Mouse (Mus musculus): ENCODE measurements around the gene Nudt1.
A peak's percentile ranks its signal among the peaks of the same experiment; 100 is the strongest.

The Nudt1 gene

GRCm38 (mm10) chr5:140332519-140332918 lies 11.1 kb downstream of the Nudt1 start:
- Histone ChIP-seq H3K9me3 (ENCODE audit: low read length) (no peaks in the 10 kb centered on the region), H3K27me3 (ENCODE audit: insufficient read depth, low read length) (no peaks in the 10 kb centered on the region), H3K36me3 (ENCODE audit: insufficient read depth, low read length) (peaks cover 71% of the 10 kb centered on the region), H3K4me1 (replicated peaks; ENCODE audit: low read depth, low read length) (peaks cover 43% of the 10 kb centered on the region), H3K4me3 (replicated peaks; ENCODE audit: low read length) (peak overlapping the region; percentile 88)
- no peak for TF ChIP-seq CTCF (conservative IDR thresholded peaks at IDR 0.05; ENCODE audit: low read length)
- no peak for TF ChIP-seq POU5F1 (IDR thresholded peaks at IDR 0.05; ENCODE audit: borderline replicate concordance, low read length)
- TF ChIP-seq NANOG (IDR thresholded peaks at IDR 0.05; ENCODE audit: borderline replicate concordance, low read length) = no peak

DNA sequence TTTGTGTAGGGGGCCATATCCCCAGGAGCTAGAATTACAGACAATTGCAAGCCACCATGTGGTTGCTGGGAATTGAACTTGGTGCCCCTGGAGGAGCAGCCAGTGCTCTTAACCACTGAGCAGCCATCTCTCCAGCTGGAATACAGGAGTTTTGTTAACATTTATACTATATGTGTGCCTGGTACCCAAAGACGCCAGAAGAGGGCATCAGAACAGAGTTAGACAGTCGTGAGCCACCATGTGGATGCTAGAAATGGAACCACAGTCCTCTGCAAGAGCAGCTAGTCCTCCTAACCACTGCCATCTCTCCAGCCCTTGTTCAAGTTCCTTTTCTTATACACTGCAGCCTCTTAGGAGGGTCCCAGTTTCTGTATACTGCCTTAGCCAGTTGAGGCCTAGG lies 12.2 kb downstream of the Nudt1 start:
- H3K27me3 ChIP-seq (ENCODE audit: insufficient read depth, low read length) = no peaks in the 10 kb centered on the region
- TF ChIP-seq NANOG (IDR thresholded peaks at IDR 0.05; ENCODE audit: borderline replicate concordance, low read length) = no peak
- peak; percentile 24; the same call in 1 of the 2 replicates for TF ChIP-seq CTCF (conservative IDR thresholded peaks at IDR 0.05; ENCODE audit: low read length)
- no peak for TF ChIP-seq POU5F1 (IDR thresholded peaks at IDR 0.05; ENCODE audit: borderline replicate concordance, low read length)
- peaks cover 71% of the 10 kb centered on the region for H3K36me3 ChIP-seq (ENCODE audit: insufficient read depth, low read length)
- H3K4me1 ChIP-seq (replicated peaks; ENCODE audit: low read depth, low read length) = peaks cover 33% of the 10 kb centered on the region
- H3K4me3 ChIP-seq (replicated peaks; ENCODE audit: low read length) = no peak overlapping the region
- peaks cover 2% of the 10 kb centered on the region; the same call in 1 of the 2 replicates for H3K9me3 ChIP-seq (ENCODE audit: low read length)

DNA sequence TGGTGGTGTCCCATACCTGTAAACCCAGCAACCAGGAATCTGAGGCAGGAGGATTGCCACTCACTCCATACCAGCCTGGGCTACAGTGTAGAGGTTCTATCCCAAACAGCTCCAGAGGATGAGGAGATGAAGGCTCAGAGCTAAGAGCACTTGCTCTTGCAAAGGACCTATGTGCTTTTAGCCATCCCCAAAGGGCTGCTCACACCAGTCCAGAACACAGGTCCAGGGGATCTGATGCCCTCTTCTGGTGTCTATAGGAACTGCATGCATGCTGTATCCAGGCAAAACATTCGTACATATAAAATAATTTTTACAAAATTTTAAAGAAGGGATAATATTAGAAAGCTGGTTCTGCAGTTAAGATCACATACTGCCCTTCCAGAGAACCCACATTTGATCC lies 15.2 kb downstream of the Nudt1 start:
- Histone ChIP-seq H3K9me3 (ENCODE audit: low read length) (peaks cover 4% of the 10 kb centered on the region; the same call in 1 of the 2 replicates), H3K36me3 (ENCODE audit: insufficient read depth, low read length) (peaks cover 77% of the 10 kb centered on the region), H3K27me3 (ENCODE audit: insufficient read depth, low read length) (no peaks in the 10 kb centered on the region), H3K4me3 (replicated peaks; ENCODE audit: low read length) (no peak overlapping the region), H3K4me1 (replicated peaks; ENCODE audit: low read depth, low read length) (peaks cover 26% of the 10 kb centered on the region)
- TF ChIP-seq NANOG (IDR thresholded peaks at IDR 0.05; ENCODE audit: borderline replicate concordance, low read length) (no peak), CTCF (conservative IDR thresholded peaks at IDR 0.05; ENCODE audit: low read length) (peak; percentile 97), POU5F1 (IDR thresholded peaks at IDR 0.05; ENCODE audit: borderline replicate concordance, low read length) (no peak)

DNA sequence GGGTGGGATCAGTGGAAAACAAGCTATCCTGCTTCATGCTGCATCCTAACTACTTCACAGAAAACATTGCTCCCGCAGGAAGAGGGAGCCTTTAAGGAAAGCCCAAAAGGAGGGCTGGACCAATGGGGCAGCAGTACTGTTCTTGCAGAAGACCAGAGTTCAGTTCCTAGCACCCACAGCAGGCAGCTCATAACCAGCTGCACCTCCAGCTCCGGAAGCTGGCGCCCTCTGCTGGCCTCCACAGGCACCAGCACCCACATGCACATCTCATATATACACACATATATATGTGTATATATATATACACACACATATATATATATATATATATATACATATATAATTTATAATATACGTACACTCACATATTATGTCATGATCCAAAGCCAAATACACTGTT lies 17.3 kb downstream of the Nudt1 start:
- peaks cover 22% of the 10 kb centered on the region for H3K4me1 ChIP-seq (replicated peaks; ENCODE audit: low read depth, low read length)
- TF ChIP-seq CTCF (conservative IDR thresholded peaks at IDR 0.05; ENCODE audit: low read length) = peak; percentile 43
- TF ChIP-seq POU5F1 (IDR thresholded peaks at IDR 0.05; ENCODE audit: borderline replicate concordance, low read length) = no peak
- no peak overlapping the region for H3K4me3 ChIP-seq (replicated peaks; ENCODE audit: low read length)
- H3K27me3 ChIP-seq (ENCODE audit: insufficient read depth, low read length) = no peaks in the 10 kb centered on the region
- H3K36me3 ChIP-seq (ENCODE audit: insufficient read depth, low read length) = peaks cover 93% of the 10 kb centered on the region
- H3K9me3 ChIP-seq (ENCODE audit: low read length) = peaks cover 4% of the 10 kb centered on the region; the same call in 1 of the 2 replicates

GRCm38 (mm10) chr5:140339836-140340235 lies 18.4 kb downstream of the Nudt1 start:
- peaks cover 4% of the 10 kb centered on the region; the same call in 1 of the 2 replicates for H3K9me3 ChIP-seq (ENCODE audit: low read length)
- H3K27me3 ChIP-seq (ENCODE audit: insufficient read depth, low read length) = no peaks in the 10 kb centered on the region
- H3K4me3 ChIP-seq (replicated peaks; ENCODE audit: low read length) = no peak overlapping the region
- H3K36me3 ChIP-seq (ENCODE audit: insufficient read depth, low read length) = peaks cover 93% of the 10 kb centered on the region
- no peak for TF ChIP-seq NANOG (IDR thresholded peaks at IDR 0.05; ENCODE audit: borderline replicate concordance, low read length)
- H3K4me1 ChIP-seq (replicated peaks; ENCODE audit: low read depth, low read length) = peaks cover 26% of the 10 kb centered on the region

GRCm38 (mm10) chr5:140342880-140343279 lies 21.4 kb downstream of the Nudt1 start:
- Histone ChIP-seq H3K4me1 (replicated peaks; ENCODE audit: low read depth, low read length) (peaks cover 28% of the 10 kb centered on the region), H3K9me3 (ENCODE audit: low read length) (peaks cover 4% of the 10 kb centered on the region; the same call in 1 of the 2 replicates)
- TF ChIP-seq NANOG (IDR thresholded peaks at IDR 0.05; ENCODE audit: borderline replicate concordance, low read length) (no peak), POU5F1 (IDR thresholded peaks at IDR 0.05; ENCODE audit: borderline replicate concordance, low read length) (no peak), CTCF (conservative IDR thresholded peaks at IDR 0.05; ENCODE audit: low read length) (no peak)

GRCm38 (mm10) chr5:140345244-140345643 lies 23.8 kb downstream of the Nudt1 start:
- Histone ChIP-seq H3K9me3 (ENCODE audit: low read length) (no peaks in the 10 kb centered on the region), H3K36me3 (ENCODE audit: insufficient read depth, low read length) (peaks cover 92% of the 10 kb centered on the region), H3K4me1 (replicated peaks; ENCODE audit: low read depth, low read length) (peaks cover 28% of the 10 kb centered on the region), H3K4me3 (replicated peaks; ENCODE audit: low read length) (no peak overlapping the region), H3K27me3 (ENCODE audit: insufficient read depth, low read length) (no peaks in the 10 kb centered on the region)
- no peak for TF ChIP-seq NANOG (IDR thresholded peaks at IDR 0.05; ENCODE audit: borderline replicate concordance, low read length)
- no peak for TF ChIP-seq POU5F1 (IDR thresholded peaks at IDR 0.05; ENCODE audit: borderline replicate concordance, low read length)
- no peak for TF ChIP-seq CTCF (conservative IDR thresholded peaks at IDR 0.05; ENCODE audit: low read length)

More at GRCm38 (mm10) chr5:140342880-140343279, 21.4 kb downstream of the Nudt1 start:
- peaks cover 94% of the 10 kb centered on the region for H3K36me3 ChIP-seq (ENCODE audit: insufficient read depth, low read length)
- no peaks in the 10 kb centered on the region for H3K27me3 ChIP-seq (ENCODE audit: insufficient read depth, low read length)
- H3K4me3 ChIP-seq (replicated peaks; ENCODE audit: low read length) = no peak overlapping the region

DNA sequence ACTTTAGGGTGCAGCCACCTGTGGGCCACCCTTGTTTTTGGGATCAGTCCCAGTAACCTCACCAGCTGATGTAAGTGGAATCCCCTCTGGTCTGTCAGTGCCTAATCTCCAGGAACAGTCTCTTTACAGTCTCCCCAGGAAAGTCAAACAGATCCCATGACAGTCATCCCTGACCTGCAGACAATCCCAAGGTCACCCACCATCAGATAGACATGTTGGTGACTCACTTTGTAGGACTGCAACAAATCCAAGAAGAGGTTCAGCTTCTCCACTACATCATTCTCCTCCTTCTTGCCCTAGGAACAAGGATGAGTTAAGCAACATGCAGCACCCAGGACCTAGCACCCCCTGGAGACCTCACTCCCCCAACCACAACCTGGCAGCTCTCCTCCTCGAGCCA lies 24.6 kb downstream of the Nudt1 start:
- Histone ChIP-seq H3K9me3 (ENCODE audit: low read length) (no peaks in the 10 kb centered on the region), H3K36me3 (ENCODE audit: insufficient read depth, low read length) (peaks cover 89% of the 10 kb centered on the region), H3K27me3 (ENCODE audit: insufficient read depth, low read length) (no peaks in the 10 kb centered on the region), H3K4me3 (replicated peaks; ENCODE audit: low read length) (no peak overlapping the region), H3K4me1 (replicated peaks; ENCODE audit: low read depth, low read length) (peaks cover 25% of the 10 kb centered on the region)
- TF ChIP-seq CTCF (conservative IDR thresholded peaks at IDR 0.05; ENCODE audit: low read length) (no peak), POU5F1 (IDR thresholded peaks at IDR 0.05; ENCODE audit: borderline replicate concordance, low read length) (no peak), NANOG (IDR thresholded peaks at IDR 0.05; ENCODE audit: borderline replicate concordance, low read length) (no peak)

- H3K4me1 ChIP-seq (replicated peaks; ENCODE audit: low read depth, low read length) = peaks cover 6% of the 10 kb centered on the region
- H3K9me3 ChIP-seq (ENCODE audit: low read length) = no peaks in the 10 kb centered on the region
- no peaks in the 10 kb centered on the region for H3K27me3 ChIP-seq (ENCODE audit: insufficient read depth, low read length)
- TF ChIP-seq CTCF (conservative IDR thresholded peaks at IDR 0.05; ENCODE audit: low read length) = no peak
- TF ChIP-seq NANOG (IDR thresholded peaks at IDR 0.05; ENCODE audit: borderline replicate concordance, low read length) = no peak
- TF ChIP-seq POU5F1 (IDR thresholded peaks at IDR 0.05; ENCODE audit: borderline replicate concordance, low read length) = no peak
- peaks cover 95% of the 10 kb centered on the region for H3K36me3 ChIP-seq (ENCODE audit: insufficient read depth, low read length)
- no peak overlapping the region for H3K4me3 ChIP-seq (replicated peaks; ENCODE audit: low read length)
Measured at GRCm38 (mm10) chr5:140349882-140350281, 28.4 kb downstream of the Nudt1 start.
